Mouse (Mus musculus) gastrocnemius, postnatal 4 days (tissue): Measurements from ENCODE around the gene Dlx6. TPM values are rescaled to one million over a fixed set of nuclear protein-coding genes. Genes with fewer than 3 reads are reported as not detected.

Experiments used
- total RNA-seq, 2 experiments: library from RNA; stranded (reverse); gene quantifications; 2 replicates each; pipeline ENCODE4 v1.2.3; 2021

Gene Dlx6
- total RNA-seq, 2 experiments from 2014 or later = not detected

Other genes with a start within 250 kb of the Dlx6 start
- gene Dlx5, start 18.8 kb downstream of the Dlx6 start, total RNA-seq = under 1 TPM in 1 of 2 experiments, not detected in 1; 0.20 TPM
- gene Sdhaf3, start 92.7 kb downstream of the Dlx6 start, total RNA-seq = 1 to 10 TPM; 4.0 to 4.8 TPM